Mouse (Mus musculus) Patski (cell line): ENCODE data around the gene Cers6. TPM values are rescaled to one million over a fixed set of nuclear protein-coding genes. Genes with fewer than 3 reads are reported as not detected.

Experiments
- ATAC-seq: fragments of 100-300 bp; one replicate; pipeline ENCODE4 v1.8.0; 2021
- CTCF ChIA-PET: fragments of 350-600 bp; sonication (Branson Sonifier 250); formaldehyde crosslinking; loops from one replicate; lab custom pipeline; 2022; ENCODE audit warnings: inconsistent platforms; lab: Charles Lee
- POLR2A ChIA-PET: fragments of 350-600 bp; sonication (Branson Sonifier 250); formaldehyde crosslinking; loops from one replicate; lab custom pipeline; 2022; ENCODE audit warnings: antibody characterized with exemption, inconsistent platforms; lab: Charles Lee
- DNase-seq: peaks from one replicate; pipeline ENCODE4 v3.0.0-alpha.2; 2011; ENCODE audit warnings: low read depth, low spot score
- H3K27me3 ChIP-seq: fragments of 371-371 bp; one replicate; pipeline ENCODE4 v1.5.1; 2021
- CTCF ChIP-seq: fragments of 100-300 bp; IDR thresholded peaks from one replicate; pipeline ENCODE4 v1.5.1; 2021
- in situ Hi-C: fragments of 300-500 bp; cut with MboI; formaldehyde crosslinking; loops from 3 replicates; pipeline ENCODE4 v1.11.1; 2018; ENCODE audit warnings: low pct_unique_long_range_greater_than_20kb, mixed read lengths
- polyA plus RNA-seq: library from polyadenylated mRNA; unstranded; gene quantifications from one replicate; pipeline ENCODE4 v1.2.3, GENCODE M21; 2021

The Cers6 gene
- polyA plus RNA-seq, 1 experiment from 2014 or later = 24.8 TPM

DNA sequence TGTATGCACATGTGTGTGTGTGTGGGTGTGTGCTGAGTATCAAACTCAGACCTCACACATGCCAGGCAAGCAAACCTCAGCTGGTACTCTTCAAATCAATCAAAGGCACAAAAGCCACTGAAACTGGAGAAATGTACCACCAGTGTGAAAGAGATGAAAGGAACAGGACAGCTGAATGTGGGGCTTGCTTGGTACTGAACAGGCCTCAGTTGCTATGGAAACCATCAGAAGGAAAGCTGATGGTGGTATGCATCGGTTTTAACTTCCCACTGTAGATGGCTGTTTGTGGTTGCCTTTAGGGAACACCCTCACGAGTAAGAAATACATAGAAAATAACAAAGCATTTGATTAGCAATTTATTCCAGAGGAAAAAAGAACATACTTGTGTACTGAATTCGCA, 264.2 kb downstream of the Cers6 start:
- POLR2A ChIA-PET = no interaction called here
- no peak for ATAC-seq
- H3K27me3 ChIP-seq = no peaks in the 10 kb centered on the region

DNA sequence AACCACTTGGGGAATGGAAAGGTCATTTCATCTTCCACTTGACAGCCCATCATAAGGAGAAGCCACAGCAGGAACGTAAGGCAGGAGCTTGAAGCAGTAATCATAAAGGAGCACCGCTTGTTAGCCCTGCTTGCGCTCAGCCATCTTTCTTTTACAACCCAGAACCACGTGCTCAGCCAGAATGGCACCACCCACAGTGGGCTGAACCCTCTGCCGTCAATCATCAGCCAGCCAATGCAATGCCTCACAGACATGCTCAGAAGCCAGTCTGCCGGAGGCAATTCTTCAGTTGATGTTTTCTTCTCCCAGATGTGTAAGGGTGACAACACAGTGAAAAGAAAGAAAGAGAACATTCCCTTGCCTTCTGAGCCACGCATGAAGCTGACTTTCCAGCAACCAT, 267.1 kb downstream of the Cers6 start:
- H3K27me3 ChIP-seq = no peaks in the 10 kb centered on the region
- ATAC-seq (no peak), DNase-seq (no peak)
- ChIA-PET POLR2A (no interaction called here), CTCF (interaction anchor here (1.5 kb wide), 1 partner anchor 10 kb away, joined by 3 read pairs; no protein-coding TSS in a partner anchor)
- in situ Hi-C loops = no loop called here
- TF ChIP-seq CTCF = no peak

More for the DNA sequence above, 264.2 kb downstream of the Cers6 start:
- CTCF ChIA-PET = no interaction called here
- no peak for DNase-seq
- TF ChIP-seq CTCF = no peak
- in situ Hi-C loops = no loop called here

DNA sequence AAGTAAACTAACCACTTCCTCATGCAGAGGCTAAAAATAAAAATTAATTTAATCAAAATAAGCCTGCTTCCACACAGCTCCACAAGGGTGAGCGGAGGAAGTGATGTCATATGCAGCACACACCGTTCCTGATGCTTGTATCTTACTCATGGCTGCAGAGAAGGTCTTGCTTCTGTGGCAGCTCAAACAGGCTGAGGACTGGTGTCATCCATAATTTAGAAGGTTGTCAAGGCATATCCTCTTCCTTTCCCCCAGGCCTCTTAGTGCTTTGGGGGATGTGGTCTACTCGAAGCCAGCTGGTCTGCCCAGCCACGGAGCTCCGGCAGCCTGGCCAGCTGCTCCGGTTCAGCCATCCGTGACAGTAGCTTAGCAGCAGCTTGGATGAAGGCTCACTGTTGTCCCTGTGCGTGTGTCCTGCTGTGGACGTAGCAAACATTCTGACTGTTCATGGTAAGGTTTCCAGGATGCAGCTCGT, 267.7 kb downstream of the Cers6 start:
- POLR2A ChIA-PET = no interaction called here
- no peak for DNase-seq
- H3K27me3 ChIP-seq = no peaks in the 10 kb centered on the region
- CTCF ChIA-PET = interaction anchor here (1.5 kb wide), 1 partner anchor 9 kb away, joined by 3 read pairs; no protein-coding TSS in a partner anchor
- in situ Hi-C loops = no loop called here
- TF ChIP-seq CTCF = no peak
- ATAC-seq = no peak

DNA sequence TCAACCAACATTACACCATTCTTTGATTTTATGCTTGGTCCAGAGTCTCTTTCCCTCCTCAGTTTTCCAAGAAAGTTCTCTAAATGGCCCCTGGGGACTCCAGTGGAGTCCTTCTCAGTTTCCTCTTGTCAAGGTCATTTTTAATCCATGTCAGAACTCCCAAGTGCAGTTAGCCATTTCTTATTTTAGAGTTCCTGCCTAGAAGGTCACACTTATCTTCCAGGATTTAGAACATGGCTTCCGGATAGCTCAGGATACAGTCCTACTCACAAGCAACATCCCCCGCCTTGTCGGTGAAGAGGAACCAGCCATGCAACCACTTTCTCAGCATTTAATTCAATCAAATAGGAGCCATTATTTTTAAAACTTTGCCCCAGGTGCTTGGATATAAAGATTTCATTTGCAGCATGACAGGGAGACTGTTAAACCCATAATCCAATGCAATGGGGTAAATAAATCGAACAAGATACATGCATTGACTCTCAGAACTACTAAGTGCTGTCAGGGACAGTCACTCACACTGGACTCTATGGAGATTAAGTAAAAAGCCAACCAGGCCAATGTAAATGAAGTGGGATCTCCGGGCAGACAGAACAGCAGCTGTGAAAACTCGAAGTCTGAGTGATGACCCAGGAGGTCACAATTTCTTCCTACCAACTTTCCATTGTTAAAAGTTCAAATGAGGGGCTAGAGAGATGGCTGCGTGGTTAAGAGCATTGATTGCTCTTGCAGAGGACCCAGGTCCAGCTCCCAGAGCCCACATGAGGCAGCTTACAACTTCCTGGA, 268.4 kb downstream of the Cers6 start:
- CTCF ChIA-PET = interaction anchor here (1.5 kb wide), 1 partner anchor 9 kb away, joined by 3 read pairs; no protein-coding TSS in a partner anchor
- in situ Hi-C loops = no loop called here

DNA sequence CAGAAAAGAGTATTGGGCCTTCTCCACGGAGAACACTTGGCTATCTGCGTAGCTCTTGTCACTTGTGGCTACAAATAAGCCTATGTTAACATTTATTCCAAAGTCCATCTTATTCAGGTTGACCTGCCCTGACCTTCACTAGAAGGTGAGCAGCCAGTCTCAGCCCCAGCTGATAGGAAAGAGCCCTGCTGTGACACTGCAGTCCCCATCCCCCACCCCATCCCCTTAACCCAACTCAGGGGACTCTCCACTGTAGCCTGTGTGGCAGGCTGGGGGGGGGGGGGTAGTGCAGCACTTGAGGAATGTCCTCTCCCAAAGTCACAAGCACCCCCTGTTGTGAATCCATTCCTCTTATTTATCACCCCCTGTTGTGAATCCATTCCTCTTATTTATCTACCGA, 270.8 kb downstream of the Cers6 start:
- H3K27me3 ChIP-seq = no peaks in the 10 kb centered on the region
- TF ChIP-seq CTCF = no peak
- DNase-seq (no peak), ATAC-seq (no peak)
- CTCF ChIA-PET = interaction anchor here (1.5 kb wide), 1 partner anchor 9 kb away, joined by 5 read pairs; no protein-coding TSS in a partner anchor
- in situ Hi-C loops = no loop called here
- POLR2A ChIA-PET = no interaction called here

More for the DNA sequence above, 268.4 kb downstream of the Cers6 start:
- no peak for TF ChIP-seq CTCF
- DNase-seq (no peak), ATAC-seq (no peak)
- no peaks in the 10 kb centered on the region for H3K27me3 ChIP-seq
- POLR2A ChIA-PET = no interaction called here

DNA sequence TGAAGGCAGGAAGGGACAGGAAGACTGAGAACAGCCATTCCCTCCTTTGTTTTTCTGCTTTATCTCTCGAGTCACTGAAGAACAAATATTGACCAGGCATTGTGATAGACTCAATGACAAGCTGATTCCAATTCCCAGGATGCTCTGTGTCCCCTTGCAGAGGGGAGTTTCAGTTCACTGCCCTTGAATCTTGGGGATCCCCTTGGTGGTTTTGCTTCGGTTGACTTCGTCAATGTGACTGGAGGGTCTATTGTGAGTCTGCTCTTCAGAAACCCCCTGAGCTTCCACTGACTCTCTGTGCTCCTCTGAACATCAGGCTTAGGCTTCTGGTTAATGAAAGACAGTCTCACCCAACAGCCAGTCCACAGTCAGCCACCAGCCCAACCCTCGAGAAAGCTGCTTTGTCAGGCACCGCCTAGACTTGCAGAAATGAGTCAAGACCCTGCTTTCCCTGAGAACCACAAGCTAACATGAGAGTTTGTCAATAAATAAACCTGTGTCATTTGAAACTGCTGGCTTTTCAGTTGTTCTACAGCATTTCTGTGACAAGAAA, 271.3 kb downstream of the Cers6 start:
- ATAC-seq (no peak), DNase-seq (no peak)
- in situ Hi-C loops = no loop called here
- ChIA-PET POLR2A (interaction anchor here (0.6 kb wide), 1 partner anchor 302 kb away, joined by 4 read pairs; no protein-coding TSS in a partner anchor), CTCF (interaction anchor here (1.5 kb wide), 1 partner anchor 10 kb away, joined by 5 read pairs; no protein-coding TSS in a partner anchor)
- no peaks in the 10 kb centered on the region for H3K27me3 ChIP-seq
- TF ChIP-seq CTCF = no peak

DNA sequence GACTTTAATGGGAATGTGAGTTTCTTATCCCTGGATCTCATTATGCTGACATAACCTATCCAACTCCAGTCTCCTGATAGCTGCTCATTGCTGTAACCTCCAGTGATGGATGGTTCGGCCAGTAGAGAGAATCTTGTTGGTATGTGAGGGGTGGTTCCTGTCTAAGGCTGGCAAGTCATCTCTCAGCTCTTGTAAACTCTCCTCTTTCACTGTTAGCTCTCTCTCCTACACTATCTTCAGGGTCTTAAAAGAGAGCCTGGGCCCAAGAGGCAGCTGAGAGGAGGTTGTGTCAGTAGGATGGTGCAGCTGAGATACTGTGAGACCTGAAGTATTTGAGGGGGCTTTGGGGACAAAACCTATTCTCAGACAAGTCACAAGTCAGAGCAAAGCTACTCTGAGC, 272.9 kb downstream of the Cers6 start:
- no peak for TF ChIP-seq CTCF
- in situ Hi-C loops = no loop called here
- POLR2A ChIA-PET = no interaction called here
- CTCF ChIA-PET = interaction anchor here (1.0 kb wide), 1 partner anchor 70 kb away, joined by 3 read pairs; no protein-coding TSS in a partner anchor
- DNase-seq (no peak), ATAC-seq (peak; percentile 31)
- no peaks in the 10 kb centered on the region for H3K27me3 ChIP-seq

DNA sequence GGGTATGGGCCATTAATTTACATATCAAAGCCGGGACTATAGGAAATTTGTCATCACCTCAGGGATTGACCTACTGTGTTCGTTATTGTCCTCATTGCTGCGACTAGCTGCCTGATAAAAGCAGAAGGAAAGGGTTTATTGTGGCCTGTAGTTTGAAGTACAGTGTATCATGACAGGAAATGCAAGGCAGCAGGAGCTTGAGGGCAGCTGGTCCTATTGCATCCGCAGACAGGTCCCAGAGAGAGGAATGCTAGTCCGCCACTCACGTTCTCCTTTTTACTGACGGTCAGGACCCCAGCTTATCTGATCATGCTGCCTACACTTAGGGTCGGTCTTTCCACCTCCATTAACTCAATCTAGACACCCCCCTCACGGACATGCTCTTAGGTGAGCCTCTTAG, 273.7 kb downstream of the Cers6 start:
- DNase-seq = no peak
- POLR2A ChIA-PET = no interaction called here
- TF ChIP-seq CTCF = no peak
- CTCF ChIA-PET = no interaction called here
- in situ Hi-C loops = no loop called here
- no peaks in the 10 kb centered on the region for H3K27me3 ChIP-seq
- no peak for ATAC-seq

DNA sequence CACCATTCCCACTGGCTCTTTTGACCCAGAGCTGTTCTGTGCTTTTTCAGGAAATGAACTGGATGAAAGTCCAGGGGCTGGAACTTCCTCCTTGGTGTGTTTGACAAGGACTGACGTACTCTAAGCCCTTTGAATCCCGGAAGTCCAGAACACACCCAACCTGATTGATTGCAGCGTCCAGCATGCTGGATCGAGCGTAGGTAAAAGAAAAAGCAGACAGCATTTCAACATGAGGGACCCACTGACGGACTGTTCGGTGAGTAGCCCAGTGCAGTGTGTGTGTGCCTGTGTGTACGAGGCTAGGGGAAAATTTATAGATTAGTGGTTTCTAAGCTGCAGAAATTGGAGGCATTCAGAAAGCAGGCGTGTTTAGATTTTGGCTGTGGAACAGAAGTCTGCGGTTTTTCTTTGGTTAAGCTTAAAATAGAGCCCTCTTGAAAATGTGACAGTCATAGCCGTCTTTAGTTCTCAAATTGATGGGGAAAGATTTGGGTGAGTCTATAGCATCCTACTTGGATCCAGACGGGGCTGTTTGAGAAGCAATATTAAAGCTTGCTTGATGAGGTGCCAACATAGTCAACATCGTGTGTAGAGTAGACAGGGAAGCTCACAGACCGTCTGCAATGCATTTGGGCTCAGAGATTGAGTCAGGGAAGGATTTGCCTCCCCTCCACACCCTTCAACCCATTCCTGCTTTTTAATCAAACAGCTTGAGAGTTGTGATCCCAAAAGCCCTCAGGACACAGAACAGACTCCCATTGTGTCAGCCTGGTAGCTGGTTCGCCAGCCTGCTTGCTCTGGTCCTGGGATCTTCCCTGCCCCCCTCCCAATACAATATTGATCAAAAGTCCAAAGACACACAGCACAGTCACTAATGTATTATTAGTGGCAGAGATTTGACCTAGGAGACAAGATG, 274.7 kb downstream of the Cers6 start, which contains the start of gene Nostrin:
Gene Nostrin (plus strand): TSS at position 140 of the 916 bp plus-strand sequence.
- ChIA-PET POLR2A (no interaction called here), CTCF (interaction anchor here (1.1 to 1.6 kb wide), 2 partner anchors 11 to 23 kb away, joined by 3 to 5 read pairs; no protein-coding TSS in a partner anchor)
- no peak for TF ChIP-seq CTCF
- in situ Hi-C loops = no loop called here
- no peaks in the 10 kb centered on the region for H3K27me3 ChIP-seq
- ATAC-seq (no peak), DNase-seq (no peak)
